Mouse (Mus musculus): ENCODE measurements at regions not wholly inside any gene's neighbourhood (a gene's known extent, or its start where the extent isn't known, plus 50 kb on each side); places are given as distances from the start of the nearest gene placed in this dataset.

GRCm38 (mm10) chr13:102579638-102580037 lies 113.7 kb upstream of the Cd180 start:
- DNase-seq (ENCODE audit: low spot score in 2 of 2) = no peak

- no peak for DNase-seq (ENCODE audit: low spot score in 2 of 2)
These were observed 109.2 kb upstream of the Cd180 start for GRCm38 (mm10) chr13:102583984-102584645.

- DNase-seq (ENCODE audit: low spot score in 2 of 2) = no peak
These were observed 107.1 kb upstream of the Cd180 start for GRCm38 (mm10) chr13:102586215-102586614.

GRCm38 (mm10) chr13:102589680-102590435 lies 103.5 kb upstream of the Cd180 start:
- no peak for DNase-seq (ENCODE audit: low spot score in 2 of 2)

- no peak for DNase-seq (ENCODE audit: low spot score in 2 of 2)
These were observed 101.4 kb upstream of the Cd180 start for GRCm38 (mm10) chr13:102591803-102592537.

GRCm38 (mm10) chr13:102593405-102594200 lies 99.8 kb upstream of the Cd180 start:
- DNase-seq (ENCODE audit: low spot score in 2 of 2) = no peak

- no peak for DNase-seq (ENCODE audit: low spot score in 2 of 2)
These were observed 99.2 kb upstream of the Cd180 start for GRCm38 (mm10) chr13:102594201-102594600.

GRCm38 (mm10) chr13:102595602-102596001 lies 97.8 kb upstream of the Cd180 start:
- DNase-seq (ENCODE audit: low spot score in 2 of 2) = no peak

GRCm38 (mm10) chr13:102596101-102596500 lies 97.3 kb upstream of the Cd180 start:
- DNase-seq (ENCODE audit: low spot score in 2 of 2) = no peak

GRCm38 (mm10) chr13:102598181-102598580 lies 95.2 kb upstream of the Cd180 start:
- no peak for DNase-seq (ENCODE audit: low spot score in 2 of 2)

- no peak for DNase-seq (ENCODE audit: low spot score in 2 of 2)
These were observed 93.8 kb upstream of the Cd180 start for GRCm38 (mm10) chr13:102599602-102600001.

- DNase-seq (ENCODE audit: low spot score in 2 of 2) = no peak
These were observed 93.3 kb upstream of the Cd180 start for GRCm38 (mm10) chr13:102600026-102600425.

GRCm38 (mm10) chr13:102624461-102624860 lies 68.9 kb upstream of the Cd180 start:
- no peak for DNase-seq (ENCODE audit: low spot score in 2 of 2)

GRCm38 (mm10) chr13:102625171-102625835 lies 68.1 kb upstream of the Cd180 start:
- DNase-seq (ENCODE audit: low spot score in 2 of 2) = no peak

- no peak for DNase-seq (ENCODE audit: low spot score in 2 of 2)
These were observed 67.5 kb upstream of the Cd180 start for GRCm38 (mm10) chr13:102625836-102626340.

GRCm38 (mm10) chr13:102627786-102628185 lies 65.6 kb upstream of the Cd180 start:
- DNase-seq (ENCODE audit: low spot score in 2 of 2) = no peak

- DNase-seq (ENCODE audit: low spot score in 2 of 2) = no peak
These were observed 64.2 kb upstream of the Cd180 start for GRCm38 (mm10) chr13:102629176-102629575.

GRCm38 (mm10) chr13:102634236-102634957 lies 59.0 kb upstream of the Cd180 start:
- no peak for DNase-seq (ENCODE audit: low spot score in 2 of 2)

GRCm38 (mm10) chr13:102636032-102636431 lies 57.3 kb upstream of the Cd180 start:
- DNase-seq (ENCODE audit: low spot score in 2 of 2) = no peak

GRCm38 (mm10) chr13:102637059-102637458 lies 56.3 kb upstream of the Cd180 start:
- no peak for DNase-seq (ENCODE audit: low spot score in 2 of 2)

Measured in thymus, postnatal 10 days (tissue).